Mouse (Mus musculus) CH12.LX (cell line): ENCODE measurements around the gene Gm14226. TPM values are rescaled to one million over a fixed set of nuclear protein-coding genes. Genes with fewer than 3 reads are reported as not detected.
A peak's percentile ranks its signal among the peaks of the same experiment; 100 is the strongest.

Experiments used
- DNase-seq: peaks from one replicate; pipeline ENCODE4 v3.0.0-alpha.2; 2013; ENCODE audit errors: extremely low read depth
- H3K27ac ChIP-seq: 2 replicates; pipeline ENCODE4 v1.5.1; 2012; ENCODE audit warnings: low read depth, mild to moderate bottlenecking, control low read depth, moderate library complexity; ENCODE audit not compliant: insufficient read depth
- H3K27me3 ChIP-seq: replicated peaks from 2 replicates; pipeline ENCODE3; 2012; ENCODE audit warnings: inconsistent platforms
- H3K36me3 ChIP-seq, 2 experiments: replicated peaks in 1 of 2; 2 replicates each; pipeline versions ENCODE3 to v1.6.1; 2012; ENCODE audit warnings: inconsistent platforms in 1 of 2, low read length in 1 of 2, mild to moderate bottlenecking in 1 of 2, mixed read lengths in 1 of 2, moderate library complexity in 1 of 2; ENCODE audit not compliant: control insufficient read depth in 1 of 2, insufficient read depth in 1 of 2
- H3K4me1 ChIP-seq, 2 experiments: 2 replicates each; pipeline ENCODE4 v1.6.1; 2012; ENCODE audit warnings: inconsistent platforms in 1 of 2, moderate library complexity in 1 of 2; ENCODE audit not compliant: insufficient read depth in 2 of 2, control insufficient read depth in 1 of 2
- H3K4me2 ChIP-seq: 2 replicates; pipeline ENCODE4 v1.6.1; 2012; ENCODE audit warnings: low read depth, mild to moderate bottlenecking, control low read depth; ENCODE audit not compliant: poor library complexity, insufficient read depth, severe bottlenecking
- H3K4me3 ChIP-seq, 3 experiments: fragments of 150-350 bp in 1 of 3; sonication (generic) in 1 of 3; replicated peaks in 1 of 3; 2 replicates each; pipeline versions ENCODE3 to v1.5.1; 2011 to 2012; ENCODE audit warnings: low read depth in 2 of 3, low read length in 2 of 3, mild to moderate bottlenecking in 2 of 3, moderate library complexity in 2 of 3, control low read depth in 1 of 3, improper control_type of control experiment in 1 of 3, inconsistent platforms in 1 of 3, mixed read lengths in 1 of 3; ENCODE audit not compliant: poor library complexity in 1 of 3
- H3K79me2 ChIP-seq: replicated peaks from 2 replicates; pipeline ENCODE4 v1.6.1; 2012; ENCODE audit warnings: mild to moderate bottlenecking, moderate library complexity; ENCODE audit not compliant: control insufficient read depth, poor library complexity, insufficient read depth, severe bottlenecking; ENCODE audit errors: extremely low read depth
- H3K9ac ChIP-seq: 2 replicates; pipeline ENCODE4 v1.6.1; 2012; ENCODE audit warnings: low read depth, mild to moderate bottlenecking, control low read depth, moderate library complexity; ENCODE audit not compliant: insufficient read depth
- H3K9me3 ChIP-seq: replicated peaks from 2 replicates; pipeline ENCODE3; 2012; ENCODE audit warnings: low read length, inconsistent platforms, mixed read lengths
- BHLHE40 ChIP-seq: IDR thresholded peaks from 2 replicates; pipeline ENCODE4 v1.6.1; 2011; ENCODE audit warnings: mild to moderate bottlenecking, low read depth, low read length, improper control_type of control experiment
- CHD1 ChIP-seq: IDR thresholded peaks from 2 replicates; pipeline ENCODE4 v1.6.1; 2012; ENCODE audit warnings: low read depth, low read length, improper control_type of control experiment, inconsistent platforms
- CHD2 ChIP-seq: IDR thresholded peaks from 2 replicates; pipeline ENCODE4 v1.6.1; 2011; ENCODE audit warnings: low read length, improper control_type of control experiment
- CTCF ChIP-seq, 2 experiments: IDR thresholded peaks in 1 of 2; conservative IDR thresholded peaks in 1 of 2; 2 replicates each; pipeline ENCODE4 v1.5.1; 2011 to 2012; ENCODE audit warnings: low read depth in 2 of 2, low read length in 2 of 2, improper control_type of control experiment in 1 of 2, inconsistent platforms in 1 of 2, mild to moderate bottlenecking in 1 of 2, moderate library complexity in 1 of 2
- E2F4 ChIP-seq: IDR thresholded peaks from 2 replicates; pipeline ENCODE4 v1.6.1; 2011; ENCODE audit warnings: low read depth, low read length, improper control_type of control experiment; ENCODE audit not compliant: insufficient replicate concordance
- ELF1 ChIP-seq: IDR thresholded peaks from 2 replicates; pipeline ENCODE4 v1.6.1; 2014; ENCODE audit warnings: low read depth, mild to moderate bottlenecking, inconsistent platforms, low read length, improper control_type of control experiment
- EP300 ChIP-seq: IDR thresholded peaks from 2 replicates; pipeline ENCODE4 v1.6.1; 2011; ENCODE audit warnings: low read length, improper control_type of control experiment
- ETS1 ChIP-seq: conservative IDR thresholded peaks from 2 replicates; pipeline ENCODE4 v1.6.1; 2012; ENCODE audit warnings: low read depth, mild to moderate bottlenecking, inconsistent platforms, low read length, improper control_type of control experiment, moderate library complexity
- GABPA ChIP-seq: IDR thresholded peaks from 2 replicates; pipeline ENCODE4 v1.6.1; 2012; ENCODE audit warnings: low read depth, low read length, improper control_type of control experiment, inconsistent platforms; ENCODE audit not compliant: insufficient replicate concordance
- HCFC1 ChIP-seq: IDR thresholded peaks from 2 replicates; pipeline ENCODE4 v1.6.1; 2012; ENCODE audit warnings: low read depth, mild to moderate bottlenecking, inconsistent platforms, low read length, improper control_type of control experiment
- IRF4 ChIP-seq: IDR thresholded peaks from 2 replicates; pipeline ENCODE4 v1.6.1; 2014; ENCODE audit warnings: low read depth, mild to moderate bottlenecking, inconsistent platforms, low read length, improper control_type of control experiment
- JUN ChIP-seq: IDR thresholded peaks from 2 replicates; pipeline ENCODE4 v1.6.1; 2011; ENCODE audit warnings: low read depth, mild to moderate bottlenecking, low read length, improper control_type of control experiment, moderate library complexity; ENCODE audit not compliant: insufficient read depth
- JUND ChIP-seq: conservative IDR thresholded peaks from 2 replicates; pipeline ENCODE4 v1.6.1; 2011; ENCODE audit warnings: low read depth, low read length, improper control_type of control experiment
- KAT2A ChIP-seq: IDR thresholded peaks from 2 replicates; pipeline ENCODE4 v1.6.1; 2012; ENCODE audit warnings: low read length, improper control_type of control experiment, inconsistent platforms; ENCODE audit not compliant: insufficient replicate concordance
- MAFK ChIP-seq: IDR thresholded peaks from 2 replicates; pipeline ENCODE4 v1.6.1; 2011; ENCODE audit warnings: low read length, improper control_type of control experiment; ENCODE audit not compliant: insufficient replicate concordance
- MAX ChIP-seq: IDR thresholded peaks from 2 replicates; pipeline ENCODE4 v1.6.1; 2011; ENCODE audit warnings: low read length, improper control_type of control experiment
- MAZ ChIP-seq: IDR thresholded peaks from 2 replicates; pipeline ENCODE4 v1.6.1; 2012; ENCODE audit warnings: low read depth, mild to moderate bottlenecking, inconsistent platforms, low read length, improper control_type of control experiment, moderate library complexity
- MEF2A ChIP-seq: IDR thresholded peaks from 2 replicates; pipeline ENCODE4 v1.6.1; 2014; ENCODE audit warnings: low read depth, mild to moderate bottlenecking, inconsistent platforms, low read length, improper control_type of control experiment, borderline replicate concordance
- MXI1 ChIP-seq: IDR thresholded peaks from 2 replicates; pipeline ENCODE4 v1.6.1; 2011; ENCODE audit warnings: mild to moderate bottlenecking, low read depth, low read length, improper control_type of control experiment
- MYC ChIP-seq: IDR thresholded peaks from 2 replicates; pipeline ENCODE4 v1.6.1; 2011; ENCODE audit warnings: low read depth, mild to moderate bottlenecking, improper control_type of control experiment, low read length
- NELFE ChIP-seq: IDR thresholded peaks from 2 replicates; pipeline ENCODE4 v1.6.1; 2011; ENCODE audit warnings: low read depth, low read length, improper control_type of control experiment
- NRF1 ChIP-seq: IDR thresholded peaks from 2 replicates; pipeline ENCODE4 v1.6.1; 2014; ENCODE audit warnings: low read depth, mild to moderate bottlenecking, inconsistent platforms, low read length, improper control_type of control experiment, moderate library complexity
- PAX5 ChIP-seq: IDR thresholded peaks from 2 replicates; pipeline ENCODE4 v1.6.1; 2012; ENCODE audit warnings: low read length, inconsistent platforms, mixed read lengths
- POLR2A ChIP-seq: IDR thresholded peaks from 2 replicates; pipeline ENCODE4 v1.6.1; 2011; ENCODE audit warnings: low read depth, mild to moderate bottlenecking, improper control_type of control experiment, low read length
- POLR2AphosphoS2 ChIP-seq: IDR thresholded peaks from 2 replicates; pipeline ENCODE4 v1.6.1; 2011; ENCODE audit warnings: low read depth, low read length, improper control_type of control experiment
- RAD21 ChIP-seq: IDR thresholded peaks from 2 replicates; pipeline ENCODE4 v1.6.1; 2011; ENCODE audit warnings: low read depth, mild to moderate bottlenecking, low read length, improper control_type of control experiment, moderate library complexity
- RCOR1 ChIP-seq: conservative IDR thresholded peaks from 2 replicates; pipeline ENCODE4 v1.6.1; 2012; ENCODE audit warnings: low read depth, mild to moderate bottlenecking, inconsistent platforms, low read length, improper control_type of control experiment
- SIN3A ChIP-seq: IDR thresholded peaks from 2 replicates; pipeline ENCODE4 v1.6.1; 2012; ENCODE audit warnings: low read length, improper control_type of control experiment, inconsistent platforms
- SMC3 ChIP-seq: IDR thresholded peaks from 2 replicates; pipeline ENCODE4 v1.6.1; 2011; ENCODE audit warnings: low read depth, low read length, improper control_type of control experiment
- TBP ChIP-seq: conservative IDR thresholded peaks from 2 replicates; pipeline ENCODE4 v1.6.1; 2011; ENCODE audit warnings: low read depth, low read length, improper control_type of control experiment
- TCF12 ChIP-seq: IDR thresholded peaks from 2 replicates; pipeline ENCODE4 v1.6.1; 2014; ENCODE audit warnings: low read depth, mild to moderate bottlenecking, inconsistent platforms, low read length, improper control_type of control experiment
- UBTF ChIP-seq: IDR thresholded peaks from 2 replicates; pipeline ENCODE4 v1.6.1; 2012; ENCODE audit warnings: low read depth, mild to moderate bottlenecking, inconsistent platforms, low read length, improper control_type of control experiment, moderate library complexity
- USF1 ChIP-seq: IDR thresholded peaks from 2 replicates; pipeline ENCODE4 v1.6.1; 2014; ENCODE audit warnings: low read depth, mild to moderate bottlenecking, inconsistent platforms, low read length, improper control_type of control experiment
- USF2 ChIP-seq: conservative IDR thresholded peaks from 2 replicates; pipeline ENCODE4 v1.6.1; 2011; ENCODE audit warnings: low read depth, low read length, improper control_type of control experiment
- ZC3H11A ChIP-seq: IDR thresholded peaks from 2 replicates; pipeline ENCODE4 v1.6.1; 2012; ENCODE audit warnings: low read depth, mild to moderate bottlenecking, inconsistent platforms, low read length, improper control_type of control experiment
- ZKSCAN1 ChIP-seq: IDR thresholded peaks from 2 replicates; pipeline ENCODE4 v1.6.1; 2012; ENCODE audit warnings: low read depth, inconsistent platforms, low read length, improper control_type of control experiment, borderline replicate concordance
- ZMIZ1 ChIP-seq: IDR thresholded peaks from 2 replicates; pipeline ENCODE4 v1.6.1; 2012; ENCODE audit warnings: low read depth, mild to moderate bottlenecking, inconsistent platforms, low read length, improper control_type of control experiment
- ZNF384 ChIP-seq: IDR thresholded peaks from 2 replicates; pipeline ENCODE4 v1.6.1; 2012; ENCODE audit warnings: low read depth, low read length, improper control_type of control experiment, inconsistent platforms
- dilution Hi-C: fragments of 300-500 bp; cut with MboI; formaldehyde crosslinking; loops from 2 replicates; pipeline ENCODE4 v1.14.3; 2020; ENCODE audit warnings: low sequenced_read_pairs; ENCODE audit not compliant: extremely low pct_unique_long_range_greater_than_20kb, extremely low pct_ligation_motif_present
- in situ Hi-C: fragments of 300-500 bp; cut with MboI; formaldehyde crosslinking; loops from 3 replicates; pipeline ENCODE4 v1.14.3; 2019; ENCODE audit warnings: low sequenced_read_pairs, low pct_ligation_motif_present, low pct_unique_long_range_greater_than_20kb, mixed read lengths
- polyA plus RNA-seq: library from polyadenylated mRNA; unstranded; fragments of >175 nt; gene quantifications from 2 replicates; pipeline ENCODE4 v1.2.1, GENCODE M21; 2012; ENCODE audit warnings: low read depth; ENCODE audit not compliant: insufficient read length
- total RNA-seq, 2 experiments: library from RNA; depleted of rRNA; stranded (reverse); fragments of 300-350 nt in 1 of 2; fragments of >200 nt in 1 of 2; gene quantifications; 2 replicates each; pipeline ENCODE4 v1.2.3; 2012 to 2014

Gene Gm14226
- total and polyA plus RNA-seq, 3 experiments: not detected

GRCm38 (mm10) chr2:155073978-155074765, 56.1 kb downstream of the Gm14226 start, which contains the start of gene Ahcy:
Gene Ahcy, minus strand, starts transcription at chr2:155074497.
- Histone ChIP-seq H3K36me3 (peaks cover 0 to 15% of the 10 kb centered on the region in 2 experiments), H3K27me3 (no peaks in the 10 kb centered on the region), H3K9ac (peak within 1 kb of the TSS; percentile 91), H3K4me2 (peak within 1 kb of the TSS; percentile 80), H3K27ac (peak within 1 kb of the TSS; percentile 86), H3K9me3 (no peaks in the 10 kb centered on the region), H3K4me1 (peaks cover 9 to 35% of the 10 kb centered on the region in 2 experiments; a peak in 3 of 4 replicates), H3K4me3 (peak within 1 kb of the TSS; percentile 69 to 83 (median 76)), H3K79me2 (peaks cover 48% of the 10 kb centered on the region)
- dilution Hi-C loops: no loop called here
- in situ Hi-C loops: no loop called here
- TF ChIP-seq NELFE (peak; percentile 91), CHD2 (no peak), MEF2A (no peak; the same call in 1 of the 2 replicates), ZC3H11A (no peak), JUN (no peak), CHD1 (no peak), NRF1 (peak; percentile 63), MXI1 (peak; percentile 93), MAX (peak; percentile 75), MAFK (no peak), MYC (peak; percentile 78), TBP (peak; percentile 96), HCFC1 (peak; percentile 95), ZNF384 (no peak), E2F4 (no peak), TCF12 (peak; percentile 46), USF1 (no peak), ZKSCAN1 (no peak), IRF4 (peak; percentile 47; the same call in 1 of the 2 replicates), BHLHE40 (no peak), RCOR1 (no peak), POLR2A (peak; percentile 98), JUND (no peak), CTCF (conservative IDR thresholded peaks at IDR 0.05 in 1 of 2, IDR thresholded peaks at IDR 0.05 in 1 of 2; ENCODE audit: low read depth in 2 of 2, low read length in 2 of 2) (no peak), KAT2A (peak; percentile 86; the same call in 1 of the 2 replicates), UBTF (no peak), EP300 (no peak), PAX5 (no peak), USF2 (no peak), ZMIZ1 (peak; percentile 90), POLR2AphosphoS2 (peak; percentile 80; the same call in 1 of the 2 replicates), ELF1 (peak; percentile 69), SMC3 (no peak), GABPA (peak; percentile 51; the same call in 1 of the 2 replicates), MAZ (no peak), SIN3A (peak; percentile 76), ETS1 (no peak), RAD21 (no peak)
- DNase-seq: peak; percentile 91
